Comparison of ENCODE assay signal across 10 mouse cellular contexts in genomic region chr2:167306626-167307541, GRCm38 (mm10). TPM values are rescaled to one million over a fixed set of nuclear protein-coding genes. Genes with fewer than 3 reads are reported as not detected.
DNase-seq lines count a peak whose midpoint lies in the region; ATAC-seq and TF ChIP-seq lines count a peak whose summit lies in the region.
"Had no signal": no experiment of that assay in that cellular context is flagged by ENCODE, and none has a peak within 500 bp of the region (broad histone marks: within the 10 kb centered on the region; RNA-seq: fewer than 3 reads in every experiment).

No protein-coding gene starts in this region.

- no peak for ATAC-seq in embryonic facial prominence, embryonic 12.5 days (ENCODE audit: insufficient number of reproducible peaks, insufficient read depth, low FRiP score, low TSS enrichment)
- ATAC-seq in intestine, embryonic 16.5 days, result peak; percentile 64
- ATAC-seq in limb, embryonic 15.5 days (ENCODE audit: insufficient number of reproducible peaks, low FRiP score, low TSS enrichment, low read depth), result no peak
- no peak for ATAC-seq in erythroblast, adult 5-6 weeks (replicated peaks; ENCODE audit: low FRiP score, poor library complexity, severe bottlenecking)

- 68% methylated on average over 15 of the region's 15 CpGs for WGBS in heart, adult 2 months
- 83% methylated on average over 15 of the region's 15 CpGs for WGBS in embryonic facial prominence, embryonic 12.5 days
- WGBS in intestine, embryonic 16.5 days, result 75% methylated on average over 15 of the region's 15 CpGs
- 71% methylated on average over 15 of the region's 15 CpGs for whole genome bisulfite sequencing in limb, embryonic 15.5 days

- no peak for TF ChIP-seq CTCF in heart, adult 2 months (IDR thresholded peaks at IDR 0.05)

- 0 out of 2 replicates have a peak, but pooled peaks cover 2% of the 10 kb centered on the region for H3K4me1 ChIP-seq in heart, adult 2 months (ENCODE audit: control insufficient read depth, insufficient read depth, low read length)
- peaks cover 15% of the 10 kb centered on the region for H3K4me1 ChIP-seq in embryonic facial prominence, embryonic 12.5 days
- peaks cover 11% of the 10 kb centered on the region for H3K4me1 ChIP-seq in intestine, embryonic 16.5 days (ENCODE audit: control insufficient read depth, insufficient read depth, low read length)
- H3K4me1 ChIP-seq in limb, embryonic 15.5 days, result peaks cover 18% of the 10 kb centered on the region

- intact Hi-C loops in heart, adult 2 months (cut with DNase I), result loop anchor here (5.0 kb wide), 1 partner anchor 40 kb away; the partner anchor contains the start of gene B4galt5
- intact Hi-C loops in heart, postnatal 25 days (cut with DNase I), result no loop called here

- TF ChIP-seq POLR2A in heart, adult 2 months (IDR thresholded peaks at IDR 0.05; ENCODE audit: insufficient read depth, low read depth, low read length), result no peak; the same call in 1 of the 2 replicates

- H3K4me3 ChIP-seq in heart, adult 2 months, result peak overlapping the region; percentile 17; the same call in 1 of the 2 replicates
- no peak overlapping the region for H3K4me3 ChIP-seq in embryonic facial prominence, embryonic 12.5 days
- no peak overlapping the region for H3K4me3 ChIP-seq in intestine, embryonic 16.5 days (ENCODE audit: low read length)
- no peak overlapping the region for H3K4me3 ChIP-seq in limb, embryonic 15.5 days
- H3K4me3 ChIP-seq: erythroblast, embryonic 14.5 days had no signal

- H3K27me3 ChIP-seq in heart, adult 2 months (ENCODE audit: control insufficient read depth, insufficient read depth, low read length), result no peaks in the 10 kb centered on the region
- H3K27me3 ChIP-seq in embryonic facial prominence, embryonic 12.5 days, result no peaks in the 10 kb centered on the region
- no peaks in the 10 kb centered on the region for H3K27me3 ChIP-seq in intestine, embryonic 16.5 days (replicated peaks; ENCODE audit: control insufficient read depth, insufficient read depth, low read length)
- H3K27me3 ChIP-seq in limb, embryonic 15.5 days, result no peaks in the 10 kb centered on the region

- TF ChIP-seq EP300 in heart, adult 2 months (IDR thresholded peaks at IDR 0.05; ENCODE audit: insufficient read depth, low read depth, low read length), result 0 out of 2 replicates have a peak, but pooled peaks have one; percentile 37

- DNase-seq in heart, adult 2 months, result peak; percentile 49 to 57
- DNase-seq in heart, postnatal 25 days (ENCODE audit: low spot score), result no peak
- peak; percentile 45 for DNase-seq in adrenal gland, postnatal 10 days
- no peak for DNase-seq in spleen, adult 12 weeks (ENCODE audit: low spot score)

- H3K9me3 ChIP-seq in embryonic facial prominence, embryonic 12.5 days, result no peaks in the 10 kb centered on the region
- H3K9me3 ChIP-seq in intestine, embryonic 16.5 days (ENCODE audit: control insufficient read depth, low read length), result no peaks in the 10 kb centered on the region
- H3K9me3 ChIP-seq in limb, embryonic 15.5 days, result no peaks in the 10 kb centered on the region
- H3K9me3 ChIP-seq: G1E had no signal

- H3K9ac ChIP-seq in heart, adult 2 months (ENCODE audit: low read depth, low read length), result no peak overlapping the region
- no peak overlapping the region for H3K9ac ChIP-seq in embryonic facial prominence, embryonic 12.5 days
- H3K9ac ChIP-seq in intestine, embryonic 16.5 days (ENCODE audit: low read depth, low read length), result peak overlapping the region; percentile 9; the same call in 1 of the 2 replicates
- H3K9ac ChIP-seq in limb, embryonic 15.5 days, result no peak overlapping the region

- no peaks in the 10 kb centered on the region for H3K36me3 ChIP-seq in heart, adult 2 months (ENCODE audit: control insufficient read depth, insufficient read depth, low read length)
- H3K36me3 ChIP-seq in embryonic facial prominence, embryonic 12.5 days, result peaks cover 50% of the 10 kb centered on the region
- peaks cover 2% of the 10 kb centered on the region; the same call in 1 of the 2 replicates for H3K36me3 ChIP-seq in intestine, embryonic 16.5 days (ENCODE audit: control insufficient read depth, insufficient read depth, low read length)
- H3K36me3 ChIP-seq in limb, embryonic 15.5 days, result peaks cover 55% of the 10 kb centered on the region
- H3K36me3 ChIP-seq: G1E had no signal

- H3K79me2 ChIP-seq in heart, adult 2 months (replicated peaks; ENCODE audit: control insufficient read depth, insufficient read depth, low read length), result no peaks in the 10 kb centered on the region

- peak overlapping the region; percentile 48 for H3K27ac ChIP-seq in heart, adult 2 months
- peak overlapping the region; percentile 24; the same call in 1 of the 2 replicates for H3K27ac ChIP-seq in embryonic facial prominence, embryonic 12.5 days
- peak overlapping the region; percentile 6 for H3K27ac ChIP-seq in intestine, embryonic 16.5 days (ENCODE audit: low read length)
- peak overlapping the region; percentile 58 for H3K27ac ChIP-seq in limb, embryonic 15.5 days

- no peak overlapping the region for H3K4me2 ChIP-seq in embryonic facial prominence, embryonic 12.5 days (replicated peaks)
- peak overlapping the region; percentile 26; the same call in 1 of the 2 replicates for H3K4me2 ChIP-seq in intestine, embryonic 16.5 days (ENCODE audit: low read depth, low read length)
- H3K4me2 ChIP-seq in limb, embryonic 15.5 days, result peak overlapping the region; percentile 2; the same call in 1 of the 2 replicates

RNA-seq across cellular contexts. Expression of gene B4galt5, which starts 42.1 kb away (rescaled TPM):
- total RNA-seq in heart, adult 2 months (2021), result 10 to 100 TPM; 14.1 to 17.0 TPM
- polyA plus RNA-seq in heart, adult 2 months (2012; rRNA removed), result 9.4 and 9.8 TPM in 2 replicates
- 10 to 100 TPM; 12.7 to 14.6 TPM for total RNA-seq in heart, postnatal 25 days (2021)
- 10 to 100 TPM; 55.5 to 76.9 TPM for total RNA-seq in adrenal gland, postnatal 10 days (2021)
- polyA plus RNA-seq in embryonic facial prominence, embryonic 12.5 days (2016; fragmentation: Nextera tagmentation; extraction: Ambion mirVana), result 14.5 and 19.7 TPM in 2 replicates
- polyA plus RNA-seq in intestine, embryonic 16.5 days (2015; fragmentation: Nextera tagmentation; extraction: Ambion mirVana), result 7.2 and 8.1 TPM in 2 replicates
- polyA plus RNA-seq in limb, embryonic 15.5 days (2015; fragmentation: Nextera tagmentation; extraction: Ambion mirVana), result 11.2 and 14.8 TPM in 2 replicates
- 12.1 and 17.9 TPM in 2 replicates for total RNA-seq in erythroblast, adult 5-6 weeks (2015; ENCODE audit: low replicate concordance)
- 4.8 and 9.8 TPM in 2 replicates for total RNA-seq in erythroblast, adult 5-6 weeks (2017; ENCODE audit: low replicate concordance)

Comparison
In these comparisons a context has a peak if more than half of its experiments do, and no peak if none do; other contexts are left out.
1. DNase-seq: peak in heart, adult 2 months (2 of 2) and adrenal gland, postnatal 10 days (single experiment); none in heart, postnatal 25 days (single experiment) and spleen, adult 12 weeks (single experiment).
2. H3K27ac ChIP-seq: peak in every context shown above with its lines; median percentile 58 in limb, embryonic 15.5 days; 48 in heart, adult 2 months; 24 in embryonic facial prominence, embryonic 12.5 days; 6 in intestine, embryonic 16.5 days.